Mouse (Mus musculus): ENCODE data around the gene Pih1d3. TPM values are rescaled to one million over a fixed set of nuclear protein-coding genes. Genes with fewer than 3 reads are reported as not detected.
A peak's percentile ranks its signal among the peaks of the same experiment; 100 is the strongest.

Pih1d3 gene
- not detected for total RNA-seq (2021)
- long read RNA-seq, experiment 1: 0 reads
- long read RNA-seq, experiment 2: 0 reads

GRCm38 (mm10) chr1:31222564-31222963 is at the start of gene Pih1d3, which contains the start of gene 4931428L18Rik:
TSS of gene Pih1d3 (plus strand) at chr1:31222838.
TSS of gene 4931428L18Rik (minus strand) at chr1:31222684.
- DNase-seq (ENCODE audit: low spot score in 2 of 2): no peak

GRCm38 (mm10) chr1:31175401-31175800 is 47.2 kb upstream of the Pih1d3 start:
- no peak for DNase-seq (ENCODE audit: low spot score in 2 of 2)

- no peak for DNase-seq (ENCODE audit: low spot score in 2 of 2)
Observed at GRCm38 (mm10) chr1:31176101-31176500, 46.5 kb upstream of the Pih1d3 start, which contains the start of gene Lgsn. TSS of gene Lgsn (plus strand) at chr1:31176401.

GRCm38 (mm10) chr1:31178264-31178663 is 44.4 kb upstream of the Pih1d3 start:
- DNase-seq (ENCODE audit: low spot score in 2 of 2): no peak

GRCm38 (mm10) chr1:31190237-31190866 is 32.3 kb upstream of the Pih1d3 start:
- DNase-seq (ENCODE audit: low spot score in 2 of 2): no peak

GRCm38 (mm10) chr1:31195633-31196032 is 27.0 kb upstream of the Pih1d3 start:
- DNase-seq (ENCODE audit: low spot score in 2 of 2): no peak

GRCm38 (mm10) chr1:31196959-31197358 is 25.7 kb upstream of the Pih1d3 start:
- DNase-seq (ENCODE audit: low spot score in 2 of 2): no peak

GRCm38 (mm10) chr1:31203771-31204170 is 18.9 kb upstream of the Pih1d3 start:
- DNase-seq (ENCODE audit: low spot score in 2 of 2): peak; percentile 37 to 45

GRCm38 (mm10) chr1:31205346-31205745 is 17.3 kb upstream of the Pih1d3 start:
- DNase-seq (ENCODE audit: low spot score in 2 of 2): no peak

GRCm38 (mm10) chr1:31205770-31206169 is 16.9 kb upstream of the Pih1d3 start:
- DNase-seq (ENCODE audit: low spot score in 2 of 2): no peak

GRCm38 (mm10) chr1:31210144-31210543 is 12.5 kb upstream of the Pih1d3 start:
- DNase-seq (ENCODE audit: low spot score in 2 of 2): peak; percentile 49 to 73

GRCm38 (mm10) chr1:31214831-31215230 is 7.8 kb upstream of the Pih1d3 start:
- no peak for DNase-seq (ENCODE audit: low spot score in 2 of 2)

GRCm38 (mm10) chr1:31220599-31221250 is 1.9 kb upstream of the Pih1d3 start:
- DNase-seq (ENCODE audit: low spot score in 2 of 2): no peak

GRCm38 (mm10) chr1:31233319-31234036 is 10.8 kb downstream of the Pih1d3 start:
- peak; percentile 18 to 22 for DNase-seq (ENCODE audit: low spot score in 2 of 2)

GRCm38 (mm10) chr1:31260218-31260923 is 37.7 kb downstream of the Pih1d3 start:
- peak; percentile 6 to 26 for DNase-seq (ENCODE audit: low spot score in 2 of 2)

Other genes with a start within 250 kb of the Pih1d3 start
- gene AC153137.1, start 244.9 kb upstream of the Pih1d3 start, total RNA-seq (2021): not detected
- gene Lgsn, start 46.4 kb upstream of the Pih1d3 start, total RNA-seq (2021): not detected
- gene 4931428L18Rik, start 154 bp upstream of the Pih1d3 start, total RNA-seq (2021): not detected

Data from left cerebral cortex, adult 18-20 months (tissue).